Mouse (Mus musculus): ENCODE measurements around the gene Scamp2.

- TF ChIP-seq CTCF (IDR thresholded peaks at IDR 0.05; ENCODE audit: insufficient read depth, low read depth, low read length) (no peak), POLR2A (IDR thresholded peaks at IDR 0.05; ENCODE audit: insufficient read depth, low read depth, low read length) (no peak)
Observed at GRCm38 (mm10) chr9:57590726-57591125, 30.0 kb downstream of the Scamp2 start.
